Mouse (Mus musculus) T-helper 1 cell (primary cell): Measurements from ENCODE around the gene Cd1d1.
"Not testable (repeated sequence)": the region's sequence is repeated elsewhere in the genome, so short reads cannot be mapped to it uniquely, and the experiment has no call there.

Source experiments
- in situ Hi-C: fragments of 300-600 bp; cut with MboI, MseI; formaldehyde crosslinking; loops from one replicate; pipeline ENCODE4 v1.15.1; 2025; ENCODE audit warnings: high pct_unique_total_duplicates

Cd1d1 gene

GRCm38 (mm10) chr3:86999415-86999740 is at the start of gene Cd1d1:
Gene Cd1d1 (minus strand): TSS chr3:86999441.
- in situ Hi-C loops: no loop called here

DNA sequence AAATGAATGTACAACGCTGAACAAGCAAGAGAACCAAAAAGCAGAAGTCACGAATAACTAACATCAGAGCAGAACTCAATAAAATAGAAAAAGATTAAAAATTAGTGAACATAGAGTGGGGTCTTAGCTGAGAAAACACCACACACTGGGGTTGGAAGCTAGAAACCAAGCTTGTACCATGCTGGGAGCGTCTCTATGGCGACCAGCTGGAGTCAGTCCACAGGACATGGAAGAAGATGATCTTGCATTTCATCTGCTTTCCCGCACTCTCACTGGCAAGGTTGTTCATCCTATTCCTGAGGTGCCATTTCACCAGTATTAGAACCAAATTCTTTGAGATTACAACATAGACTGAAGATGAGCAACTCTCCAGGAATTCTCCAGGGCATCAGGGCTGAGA is 48.6 kb upstream of the Cd1d1 start:
- in situ Hi-C loops: no loop called here

- in situ Hi-C loops: no loop called here
Observed at GRCm38 (mm10) chr3:87041733-87042132, 42.5 kb upstream of the Cd1d1 start.

- in situ Hi-C loops: no loop called here
Observed at GRCm38 (mm10) chr3:87038500-87038899, 39.3 kb upstream of the Cd1d1 start.

DNA sequence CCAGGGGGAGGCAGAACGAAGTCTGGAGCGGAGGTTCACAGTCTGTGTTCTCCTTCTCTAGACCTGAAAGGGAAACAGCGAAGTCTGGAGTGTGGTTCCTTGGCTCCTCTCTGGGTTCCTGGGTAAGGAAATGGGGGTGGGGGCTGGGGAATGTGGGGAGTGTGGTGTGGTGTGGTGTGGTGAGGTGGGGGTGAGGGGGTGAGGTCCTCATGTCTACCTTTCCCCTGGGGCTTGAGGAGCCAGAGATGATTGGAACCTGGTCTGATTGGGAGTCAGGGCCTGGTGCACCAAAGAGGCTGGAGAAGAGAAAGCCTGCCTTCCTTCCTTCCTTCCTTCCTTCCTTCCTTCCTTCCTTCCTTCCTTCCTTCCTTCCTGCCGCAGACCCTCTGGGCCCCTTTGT is 34.8 kb upstream of the Cd1d1 start:
- in situ Hi-C loops: no loop called here

DNA sequence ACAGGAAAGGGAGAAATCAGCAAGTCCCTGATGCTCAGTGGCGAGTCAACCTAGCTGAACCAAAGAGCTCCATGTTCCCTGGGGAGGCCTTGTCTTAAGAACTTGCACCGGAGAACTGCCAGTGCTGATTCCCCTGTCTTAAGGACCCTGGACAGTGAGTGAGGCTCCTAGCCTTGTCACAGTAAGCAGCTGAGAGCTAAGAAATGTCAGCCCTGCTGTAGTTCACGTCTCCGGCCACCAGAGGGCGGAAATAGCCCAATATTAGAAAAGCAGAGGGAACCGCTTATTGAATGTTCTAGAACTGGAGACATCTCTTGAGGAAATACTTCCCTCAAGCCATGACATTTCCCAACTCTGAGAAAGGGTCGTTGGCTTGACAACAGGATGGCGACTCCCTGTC is 34.1 kb upstream of the Cd1d1 start:
- in situ Hi-C loops: no loop called here

GRCm38 (mm10) chr3:87030855-87031254 is 31.6 kb upstream of the Cd1d1 start:
- in situ Hi-C loops: no loop called here

- in situ Hi-C loops: no loop called here
Observed at GRCm38 (mm10) chr3:87017707-87018106, 18.5 kb upstream of the Cd1d1 start.

GRCm38 (mm10) chr3:87017001-87017400 is 17.8 kb upstream of the Cd1d1 start:
- in situ Hi-C loops: no loop called here

DNA sequence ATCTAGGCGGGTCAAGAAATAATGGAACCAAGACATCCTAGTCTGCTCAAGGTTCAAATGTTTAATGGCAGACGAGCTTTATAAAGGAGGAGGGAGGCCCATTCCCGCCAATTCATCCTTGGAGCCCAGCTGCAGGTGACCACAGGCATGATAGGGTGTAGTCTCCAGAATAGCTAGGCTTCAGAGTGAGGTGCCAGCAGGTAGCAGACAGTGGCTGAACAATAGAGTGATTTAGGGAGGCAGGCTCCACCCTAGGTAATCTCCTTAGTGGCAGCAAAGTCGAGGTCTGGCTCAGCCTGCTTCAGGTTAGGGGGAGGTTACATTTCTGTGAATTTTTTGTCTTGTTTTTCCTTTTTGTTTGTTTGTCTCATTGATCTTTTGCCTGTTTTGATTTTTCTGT is 16.7 kb upstream of the Cd1d1 start:
- in situ Hi-C loops: no loop called here

DNA sequence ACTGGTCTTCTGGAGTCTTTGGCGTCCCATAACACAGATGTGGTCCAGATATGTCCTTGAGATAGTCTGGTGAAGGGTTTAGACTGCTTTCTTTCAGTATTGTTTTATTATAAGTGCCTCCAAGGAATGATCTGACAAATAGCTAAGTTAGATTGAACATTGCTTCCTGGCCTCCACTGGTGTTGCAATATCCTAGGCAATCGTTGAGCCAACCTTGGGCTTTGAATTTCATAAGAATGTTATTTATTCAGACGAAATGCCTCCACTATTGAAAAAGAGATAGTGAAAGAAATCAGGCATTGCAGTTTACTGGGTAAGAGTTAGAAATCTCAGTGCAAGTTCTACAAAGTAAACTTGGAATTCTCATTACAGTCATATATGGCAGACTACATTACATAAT is 13.2 kb upstream of the Cd1d1 start:
- in situ Hi-C loops: not testable (repeated sequence)

GRCm38 (mm10) chr3:87008281-87008680 is 9.0 kb upstream of the Cd1d1 start:
- in situ Hi-C loops: loop anchor here (5.0 kb wide), 1 partner anchor 461 kb away; the partner anchor contains the start of gene Mab21l2

GRCm38 (mm10) chr3:87000676-87001075 is 1.4 kb upstream of the Cd1d1 start:
- in situ Hi-C loops: no loop called here

DNA sequence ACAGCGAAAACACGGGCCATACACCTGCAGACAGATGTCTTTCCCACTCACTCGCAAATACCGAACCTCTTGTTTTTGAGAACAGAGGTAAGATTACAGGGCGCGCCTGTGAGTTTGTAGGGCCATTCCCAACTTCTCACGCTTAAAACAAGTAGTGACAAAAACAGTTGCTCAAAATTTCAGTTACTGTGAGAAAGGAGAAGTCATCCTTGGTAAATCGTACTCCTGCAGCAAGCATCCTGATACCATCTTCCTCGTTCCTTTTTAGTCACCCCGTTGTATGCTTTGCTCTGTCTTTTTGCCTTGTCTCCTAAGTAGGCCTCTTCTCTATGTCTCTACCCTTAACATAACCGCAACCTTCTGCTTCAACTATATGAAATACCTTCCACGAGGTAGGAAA is 810 bp upstream of the Cd1d1 start:
- in situ Hi-C loops: no loop called here

- in situ Hi-C loops: not testable (repeated sequence)
Observed at GRCm38 (mm10) chr3:86998433-86999414, 517 bp downstream of the Cd1d1 start.

DNA sequence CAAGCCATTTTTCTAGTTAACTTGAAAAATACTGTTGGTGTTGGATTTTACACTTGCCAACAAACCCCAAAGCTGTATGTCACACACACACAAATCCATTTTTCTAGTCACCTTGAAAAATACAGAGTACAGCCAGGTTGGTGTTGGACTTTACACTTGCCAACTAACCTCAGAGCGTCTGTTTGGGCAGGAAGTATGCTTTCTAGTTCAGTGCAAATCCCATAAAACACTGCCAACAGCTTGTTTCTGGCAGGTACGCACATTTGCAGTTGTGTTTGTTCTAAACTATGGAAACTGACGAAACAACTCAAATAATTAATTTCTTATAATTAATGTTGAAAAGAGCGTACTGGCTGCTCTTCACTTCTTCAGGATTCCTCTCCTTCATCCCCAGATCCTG is 3.1 kb downstream of the Cd1d1 start:
- in situ Hi-C loops: no loop called here

DNA sequence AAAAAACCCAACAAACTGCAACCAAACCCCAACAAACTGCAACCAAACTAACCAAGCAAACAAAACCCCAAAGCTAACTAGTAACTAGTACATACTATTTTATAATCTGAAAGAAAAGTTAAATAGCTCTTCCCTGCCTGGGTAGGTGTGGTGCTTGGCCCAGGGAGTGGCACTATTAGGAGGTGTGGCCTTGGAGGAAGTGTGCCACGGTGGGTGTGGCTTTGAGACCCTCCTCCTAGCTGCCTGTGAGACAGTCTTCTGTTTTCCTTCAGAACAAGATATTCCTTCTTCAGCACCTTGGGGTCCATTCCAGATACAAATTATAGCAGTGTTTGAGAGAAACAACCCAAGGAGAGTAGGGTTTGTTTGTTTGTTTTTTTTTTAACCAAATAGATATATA is 3.9 kb downstream of the Cd1d1 start:
- in situ Hi-C loops: no loop called here

GRCm38 (mm10) chr3:86986969-86987368 is 12.3 kb downstream of the Cd1d1 start:
- in situ Hi-C loops: not testable (repeated sequence)

- in situ Hi-C loops: no loop called here
Observed at GRCm38 (mm10) chr3:86986490-86986889, 12.8 kb downstream of the Cd1d1 start.

- in situ Hi-C loops: no loop called here
Observed at GRCm38 (mm10) chr3:86983382-86983781, 15.9 kb downstream of the Cd1d1 start.

DNA sequence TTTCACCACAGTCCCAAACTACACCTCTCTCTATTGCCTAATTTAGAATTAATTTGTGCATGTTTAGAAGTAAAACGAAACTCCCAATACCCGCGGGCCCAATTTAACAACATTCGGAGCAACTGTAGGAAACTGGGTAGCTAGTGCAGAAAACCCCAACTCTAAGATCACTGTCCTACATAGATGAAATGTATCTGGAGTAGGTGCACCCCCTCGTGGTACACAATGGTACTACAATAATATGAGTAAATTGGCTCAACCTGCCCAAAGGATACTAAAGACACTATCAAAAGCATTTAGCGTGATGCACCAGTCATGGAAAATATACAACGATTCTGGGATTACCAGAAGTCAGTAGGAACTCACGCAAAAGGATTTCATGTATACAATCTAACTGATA is 22.7 kb downstream of the Cd1d1 start:
- in situ Hi-C loops: loop anchor here (10.0 kb wide), 1 partner anchor 162 kb away; no protein-coding TSS in a partner anchor

GRCm38 (mm10) chr3:86975150-86975549 is 24.1 kb downstream of the Cd1d1 start:
- in situ Hi-C loops: loop anchor here (10.0 kb wide), 1 partner anchor 160 kb away; no protein-coding TSS in a partner anchor

- in situ Hi-C loops: no loop called here
Observed at GRCm38 (mm10) chr3:86962665-86963435, 36.4 kb downstream of the Cd1d1 start.
